Mouse (Mus musculus): Measurements from ENCODE around the gene Lin7c.

The Lin7c gene

DNA sequence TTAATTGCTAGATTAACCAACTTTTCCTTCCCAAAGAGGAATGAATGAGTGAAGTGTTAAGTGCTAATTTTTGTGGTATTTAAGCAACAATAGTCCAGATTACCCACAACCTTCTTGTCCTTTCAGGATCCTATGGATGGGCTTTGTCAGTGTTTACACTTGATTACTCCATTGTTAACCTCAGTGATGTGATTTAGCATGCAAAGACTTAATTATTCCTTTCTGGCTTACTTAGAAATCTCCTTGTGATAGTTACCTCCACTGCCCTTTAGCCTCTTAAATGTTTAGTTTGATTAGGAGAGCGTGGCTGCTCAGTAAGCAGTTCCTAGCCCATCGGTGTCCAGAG lies 45.7 kb downstream of the Lin7c start:
- DNase-seq (ENCODE audit: low spot score in 2 of 2): no peak

- DNase-seq (ENCODE audit: low spot score in 2 of 2): no peak
Observed at GRCm38 (mm10) chr2:109941973-109942444, 51.4 kb downstream of the Lin7c start.

GRCm38 (mm10) chr2:109942810-109943570 lies 52.3 kb downstream of the Lin7c start:
- no peak for DNase-seq (ENCODE audit: low spot score in 2 of 2)

- DNase-seq (ENCODE audit: low spot score in 2 of 2): no peak
Observed at GRCm38 (mm10) chr2:109944995-109945394, 54.3 kb downstream of the Lin7c start.

GRCm38 (mm10) chr2:109945532-109945931 lies 54.9 kb downstream of the Lin7c start:
- no peak for DNase-seq (ENCODE audit: low spot score in 2 of 2)

- no peak for DNase-seq (ENCODE audit: low spot score in 2 of 2)
Observed at GRCm38 (mm10) chr2:109946426-109946825, 55.8 kb downstream of the Lin7c start.

- no peak for DNase-seq (ENCODE audit: low spot score in 2 of 2)
Observed at GRCm38 (mm10) chr2:109949519-109949918, 58.9 kb downstream of the Lin7c start.

GRCm38 (mm10) chr2:109950311-109950710 lies 59.7 kb downstream of the Lin7c start:
- DNase-seq (ENCODE audit: low spot score in 2 of 2): no peak
